Mouse (Mus musculus) cerebellum, adult 2 months (tissue): ENCODE data around the gene Sox11. TPM values are rescaled to one million over a fixed set of nuclear protein-coding genes. Genes with fewer than 3 reads are reported as not detected.

Experiments used
- DNase-seq, 2 experiments: peaks; one replicate each; pipeline ENCODE4 v3.0.0; 2021
- H3K27ac ChIP-seq: fragments of 200-500 bp; 2 replicates; pipeline ENCODE4 v1.5.1; 2012; ENCODE audit warnings: low read length, control low read depth, inconsistent platforms; ENCODE audit not compliant: insufficient read depth
- H3K27me3 ChIP-seq: fragments of 200-500 bp; 2 replicates; pipeline ENCODE4 v1.6.1; 2012; ENCODE audit warnings: inconsistent platforms, mild to moderate bottlenecking, low read length, moderate library complexity; ENCODE audit not compliant: control insufficient read depth, insufficient read depth
- H3K4me1 ChIP-seq: fragments of 200-500 bp; 2 replicates; pipeline ENCODE4 v1.6.1; 2011; ENCODE audit warnings: low read length; ENCODE audit not compliant: control insufficient read depth, insufficient read depth
- H3K4me3 ChIP-seq: fragments of 200-500 bp; replicated peaks from 2 replicates; pipeline ENCODE3; 2011; ENCODE audit warnings: mild to moderate bottlenecking, low read depth, low read length, control low read depth; ENCODE audit not compliant: insufficient read depth
- CTCF ChIP-seq: fragments of 200-500 bp; IDR thresholded peaks from 2 replicates; pipeline ENCODE4 v1.5.1; 2011; ENCODE audit warnings: low read depth, mild to moderate bottlenecking, control low read depth, low read length, moderate library complexity, borderline replicate concordance; ENCODE audit not compliant: insufficient read depth
- POLR2A ChIP-seq: fragments of 200-500 bp; IDR thresholded peaks from 2 replicates; pipeline ENCODE4 v1.6.1; 2011; ENCODE audit warnings: low read length, control low read depth, borderline replicate concordance; ENCODE audit not compliant: insufficient read depth
- WGBS: fragments of 180-500 bp; shearing (Covaris S2); methylation state at CpG from one replicate; pipeline ENCODE4 v1.1.7; 2018; 5-methylcytosine and 5-hydroxymethylcytosine counted together
- polyA plus RNA-seq: library from polyadenylated mRNA; depleted of rRNA; stranded (reverse); fragments of >200 nt; gene quantifications from 2 replicates; pipeline ENCODE4 v1.2.3, GENCODE M21; 2012; rRNA removed

Sox11 gene
- 1.5 and 2.0 TPM in 2 replicates for polyA plus RNA-seq

- DNase-seq = peak; percentile 25 to 42
- WGBS = under 1% methylated on average over 86 of the region's 95 CpGs
- H3K4me3 ChIP-seq = peak within 1 kb of the TSS; percentile 61
- H3K27me3 ChIP-seq = peaks cover 7% of the 10 kb centered on the region
- H3K27ac ChIP-seq = no peak within 1 kb of the TSS
- peaks cover 3% of the 10 kb centered on the region; the same call in 1 of the 2 replicates for H3K4me1 ChIP-seq
- no peak for TF ChIP-seq CTCF
- TF ChIP-seq POLR2A = no peak
Observed at GRCm38 (mm10) chr12:27341871-27342690, at the start of gene Sox11. Gene Sox11, minus strand, starts transcription at chr12:27342574.

- DNase-seq = no peak
- Histone ChIP-seq H3K27ac (no peak overlapping the region), H3K4me3 (no peak overlapping the region), H3K27me3 (no peaks in the 10 kb centered on the region), H3K4me1 (no peaks in the 10 kb centered on the region)
- WGBS = 49% methylated on average over 7 of the region's 7 CpGs
- no peak for TF ChIP-seq POLR2A
- no peak for TF ChIP-seq CTCF
Observed at GRCm38 (mm10) chr12:27391652-27392305, 49.4 kb upstream of the Sox11 start.

- Histone ChIP-seq H3K27ac (no peak overlapping the region), H3K27me3 (no peaks in the 10 kb centered on the region), H3K4me1 (no peaks in the 10 kb centered on the region), H3K4me3 (no peak overlapping the region)
- TF ChIP-seq POLR2A (no peak), CTCF (no peak)
- no peak for DNase-seq
- WGBS = 49% methylated on average over 3 of the region's 3 CpGs
Observed at GRCm38 (mm10) chr12:27390439-27390838, 48.1 kb upstream of the Sox11 start.

GRCm38 (mm10) chr12:27389429-27389828, 47.1 kb upstream of the Sox11 start:
- Histone ChIP-seq H3K27me3 (no peaks in the 10 kb centered on the region), H3K4me3 (no peak overlapping the region), H3K4me1 (no peaks in the 10 kb centered on the region), H3K27ac (no peak overlapping the region)
- no peak for DNase-seq
- TF ChIP-seq POLR2A = no peak
- no peak for TF ChIP-seq CTCF

- Histone ChIP-seq H3K4me3 (no peak overlapping the region), H3K27me3 (no peaks in the 10 kb centered on the region), H3K4me1 (no peaks in the 10 kb centered on the region), H3K27ac (no peak overlapping the region)
- DNase-seq = no peak
- TF ChIP-seq CTCF (no peak), POLR2A (no peak)
- 77% methylated on average over 3 of the region's 3 CpGs for WGBS
Observed at GRCm38 (mm10) chr12:27372505-27372904, 30.1 kb upstream of the Sox11 start.

GRCm38 (mm10) chr12:27370756-27371155, 28.4 kb upstream of the Sox11 start:
- 67% methylated on average over 2 of the region's 2 CpGs for WGBS
- no peaks in the 10 kb centered on the region for H3K27me3 ChIP-seq
- TF ChIP-seq POLR2A (no peak), CTCF (no peak)
- DNase-seq = no peak
- H3K4me3 ChIP-seq = no peak overlapping the region
- H3K27ac ChIP-seq = no peak overlapping the region
- H3K4me1 ChIP-seq = no peaks in the 10 kb centered on the region

GRCm38 (mm10) chr12:27367476-27367875, 25.1 kb upstream of the Sox11 start:
- no peak for DNase-seq
- WGBS = 83% methylated on average over 2 of the region's 2 CpGs
- Histone ChIP-seq H3K27me3 (no peaks in the 10 kb centered on the region), H3K4me3 (no peak overlapping the region), H3K4me1 (no peaks in the 10 kb centered on the region), H3K27ac (no peak overlapping the region)
- TF ChIP-seq POLR2A (no peak), CTCF (no peak)
